Mouse (Mus musculus) thymus, postnatal 0 days (tissue): ENCODE results near the gene Wdr18. TPM values are rescaled to one million over a fixed set of nuclear protein-coding genes. Genes with fewer than 3 reads are reported as not detected.

ENCODE experiments used
- DNase-seq: peaks from one replicate; pipeline ENCODE4 v3.0.0-alpha.2; 2015; ENCODE audit warnings: low spot score
- polyA plus RNA-seq: library from polyadenylated mRNA; unstranded; fragments of >200 nt; fragmentation: Nextera tagmentation; extraction: Ambion mirVana; gene quantifications from 2 replicates; pipeline ENCODE4 v1.2.1, GENCODE M21; 2015

The Wdr18 gene
- polyA plus RNA-seq, 1 experiment from 2014 or later, result 77.5 TPM

DNA sequence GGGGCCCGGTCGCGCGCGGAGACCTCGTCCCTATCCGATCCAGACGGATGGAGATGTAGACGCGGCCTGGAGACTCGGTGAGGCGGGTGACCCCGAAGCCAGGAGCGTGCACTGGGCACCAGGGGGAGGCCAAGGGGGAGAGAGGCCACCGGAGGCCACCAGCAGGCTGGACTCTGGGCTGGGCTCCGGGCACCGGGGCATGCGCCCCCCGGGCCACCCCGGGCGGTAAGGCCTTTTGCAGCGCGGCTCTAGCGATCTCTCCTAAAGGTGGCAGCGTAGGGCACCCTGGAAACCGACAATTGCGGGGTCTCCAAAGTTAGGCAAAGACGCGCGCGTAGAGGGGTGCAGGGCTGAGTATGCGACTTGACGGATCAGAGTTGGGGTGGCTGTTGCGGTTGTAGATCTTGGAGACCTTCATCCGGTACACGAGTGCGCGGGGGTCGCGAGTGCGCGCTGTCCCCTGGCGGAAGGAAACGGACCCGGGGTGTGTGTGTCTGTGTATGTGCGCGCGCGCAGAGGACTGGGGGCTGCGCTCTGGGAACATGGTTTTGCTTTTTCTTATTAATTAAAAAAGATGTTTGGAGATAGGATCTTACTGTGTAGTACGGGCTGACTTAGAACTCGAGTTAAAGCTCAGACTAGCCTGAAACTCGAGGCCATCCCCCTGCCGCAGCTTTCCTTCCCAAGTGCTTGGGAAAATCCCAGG, 32.5 kb upstream of the Wdr18 start:
- DNase-seq, result peak; percentile 89

DNA sequence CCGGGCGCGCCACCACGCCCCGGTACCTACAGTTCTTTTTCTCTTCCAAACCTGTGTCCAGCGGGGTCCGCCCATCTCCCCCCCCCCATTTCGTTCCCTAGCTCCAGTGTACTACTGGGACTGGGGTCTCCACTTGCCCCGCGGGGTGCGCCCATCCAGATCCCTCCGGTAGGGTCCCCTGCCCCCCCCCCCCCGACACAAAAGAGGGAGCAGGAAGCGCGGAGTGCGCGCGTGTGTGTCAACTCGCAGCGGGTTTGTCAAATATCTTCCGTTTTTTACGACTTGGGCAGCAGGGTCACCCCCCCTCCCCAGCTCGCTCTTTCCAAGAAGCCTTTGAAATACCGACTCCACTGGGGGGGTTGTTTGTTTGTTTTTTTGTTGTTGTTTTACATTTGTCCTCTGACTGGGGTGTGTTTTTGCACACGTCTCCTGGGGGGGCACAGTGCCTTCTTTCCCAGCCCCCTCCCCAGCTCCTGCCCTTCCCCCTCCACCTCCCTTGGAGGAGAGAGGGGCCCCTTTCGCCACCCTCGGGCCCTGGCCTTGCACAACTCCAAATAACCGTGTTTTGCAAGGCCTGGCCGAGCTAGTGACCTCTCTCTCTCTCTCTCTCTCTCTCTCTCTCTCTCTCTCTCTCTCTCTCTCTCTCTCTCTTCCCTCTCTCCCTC, 31.8 kb upstream of the Wdr18 start:
- DNase-seq, result peak; percentile 58

DNA sequence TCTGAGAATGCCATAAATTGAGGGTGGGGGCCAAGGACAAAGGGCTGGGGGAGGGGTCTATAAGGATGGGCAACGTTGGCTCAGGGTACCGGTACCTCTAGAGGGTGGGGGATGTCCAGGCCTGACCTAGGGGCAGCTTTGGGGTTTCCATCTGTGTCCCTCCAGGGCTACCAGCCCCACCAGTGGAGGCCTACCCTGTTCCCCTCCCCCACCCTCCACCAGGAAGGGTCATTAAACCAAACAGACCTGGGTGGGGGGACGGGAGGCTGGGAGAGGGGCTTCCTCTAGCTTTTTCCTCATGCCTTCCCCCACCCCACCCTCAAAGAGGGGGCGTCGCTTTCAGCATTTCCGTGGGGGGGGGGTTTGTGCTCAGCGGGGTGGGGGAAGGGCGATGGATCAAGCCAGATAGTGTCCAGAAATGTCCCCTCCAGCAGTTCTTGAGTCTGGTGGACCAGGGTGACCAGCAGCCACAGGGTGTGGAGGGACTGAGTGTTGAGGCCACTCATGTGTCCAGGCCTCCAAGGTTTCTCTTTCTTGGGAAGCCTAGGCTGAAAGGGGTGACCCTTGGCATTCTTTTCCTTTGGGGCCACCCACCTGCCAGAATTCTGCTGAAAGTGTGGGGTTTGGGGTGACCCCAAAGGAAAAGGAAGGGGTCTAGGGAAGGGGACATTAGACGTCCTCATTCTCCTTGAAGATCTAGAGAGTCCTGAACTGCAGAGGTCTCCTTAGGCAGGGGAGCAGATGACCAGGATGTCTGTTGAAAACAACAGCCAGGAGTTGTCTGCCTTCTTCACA, 30.8 kb upstream of the Wdr18 start:
- DNase-seq, result no peak

DNA sequence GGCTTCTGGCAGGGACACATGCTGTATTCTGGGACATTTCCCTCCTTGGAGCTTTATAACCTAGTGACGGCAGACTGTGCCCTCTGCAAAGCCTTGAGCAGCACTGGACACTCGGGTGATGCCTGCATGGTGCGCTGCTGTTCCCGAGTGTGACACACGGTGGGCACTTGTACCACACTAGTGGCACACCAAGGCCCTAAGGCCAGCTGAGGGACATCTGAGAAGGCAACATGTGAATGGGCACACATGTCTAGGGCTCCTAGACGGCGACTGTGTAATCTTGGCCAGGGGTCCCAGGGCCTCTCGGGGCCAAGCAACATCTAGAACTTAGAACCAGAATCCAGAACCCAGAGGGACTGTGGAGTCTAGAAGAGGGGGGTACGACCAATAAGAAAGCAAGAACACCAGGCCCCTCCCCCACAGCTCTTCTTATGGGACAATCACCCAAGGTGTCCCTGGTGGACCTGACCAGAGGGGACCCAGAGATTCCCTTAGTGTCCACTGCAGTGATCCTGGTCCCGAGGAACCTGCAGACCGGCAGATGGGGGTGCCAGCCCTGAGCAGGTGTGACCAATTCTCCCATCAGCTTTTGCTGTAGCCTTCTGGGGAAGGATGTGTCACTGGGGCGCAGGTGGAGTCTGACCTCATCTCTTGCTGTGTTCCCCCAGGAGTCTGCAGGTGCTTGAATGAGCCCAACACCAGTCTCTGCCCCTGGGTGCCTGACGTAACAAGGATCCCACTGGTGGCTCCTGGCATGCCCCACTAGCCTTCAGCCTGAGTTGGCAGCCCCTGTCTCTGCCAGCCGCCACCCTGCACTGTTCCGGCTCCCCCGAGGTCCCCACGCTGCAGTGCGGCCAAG, 29.8 kb upstream of the Wdr18 start:
- no peak for DNase-seq

DNA sequence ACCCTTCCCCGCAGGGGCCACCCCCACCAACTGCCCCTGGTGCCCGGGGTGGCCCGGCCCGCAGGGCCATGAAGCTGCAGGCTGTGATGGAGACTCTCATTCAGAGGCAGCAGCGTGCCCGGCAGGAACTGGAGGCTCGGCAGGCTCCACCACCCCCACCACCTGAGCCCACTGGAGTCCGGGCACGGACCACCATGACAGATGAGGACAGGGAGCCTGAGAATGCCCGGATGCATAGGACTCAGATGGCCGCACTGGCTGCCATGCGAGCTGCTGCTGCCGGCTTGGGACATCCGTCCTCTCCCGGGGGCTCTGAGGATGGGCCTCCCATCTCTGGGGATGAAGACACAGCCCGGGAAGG, 29.1 kb upstream of the Wdr18 start:
- no peak for DNase-seq

DNA sequence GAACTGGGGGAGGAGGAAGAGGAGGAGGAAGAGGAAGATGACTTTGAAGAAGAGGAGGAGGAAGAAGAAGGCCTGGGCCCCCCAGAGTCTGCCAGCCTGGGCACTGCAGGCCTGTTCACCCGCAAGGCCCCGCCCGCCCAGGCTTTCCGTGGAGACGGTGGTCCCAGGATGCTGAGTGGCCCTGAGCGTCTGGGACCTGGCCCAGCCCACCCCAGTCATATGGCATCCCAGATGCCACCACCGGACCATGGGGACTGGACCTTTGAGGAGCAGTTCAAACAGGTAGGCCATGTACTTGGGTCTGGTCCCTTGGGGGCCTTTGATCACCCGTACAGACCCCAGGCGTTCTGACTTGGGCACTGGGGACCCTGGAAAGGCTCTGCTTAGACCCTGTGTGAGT, 28.2 kb upstream of the Wdr18 start:
- DNase-seq, result no peak

DNA sequence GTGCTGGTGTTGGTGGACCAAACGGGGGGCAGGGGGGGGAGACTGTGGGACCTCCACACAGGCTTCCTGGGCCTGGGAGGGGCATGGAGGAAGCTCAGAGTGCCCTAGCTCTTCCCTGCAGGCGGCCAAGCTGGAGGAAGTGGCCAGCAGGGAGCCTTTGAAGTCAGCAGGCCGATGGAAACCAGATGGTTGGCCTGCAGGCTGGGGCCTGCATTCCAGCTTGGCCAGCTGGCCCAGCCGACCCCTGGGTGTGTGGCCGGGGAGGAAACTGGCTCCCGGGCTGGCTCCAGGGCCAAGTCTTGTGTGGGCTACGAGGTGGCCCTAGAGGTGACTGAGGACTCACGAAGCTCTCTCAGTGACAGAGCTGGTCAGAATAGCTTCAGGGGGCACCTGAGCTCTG, 27.2 kb upstream of the Wdr18 start:
- no peak for DNase-seq

DNA sequence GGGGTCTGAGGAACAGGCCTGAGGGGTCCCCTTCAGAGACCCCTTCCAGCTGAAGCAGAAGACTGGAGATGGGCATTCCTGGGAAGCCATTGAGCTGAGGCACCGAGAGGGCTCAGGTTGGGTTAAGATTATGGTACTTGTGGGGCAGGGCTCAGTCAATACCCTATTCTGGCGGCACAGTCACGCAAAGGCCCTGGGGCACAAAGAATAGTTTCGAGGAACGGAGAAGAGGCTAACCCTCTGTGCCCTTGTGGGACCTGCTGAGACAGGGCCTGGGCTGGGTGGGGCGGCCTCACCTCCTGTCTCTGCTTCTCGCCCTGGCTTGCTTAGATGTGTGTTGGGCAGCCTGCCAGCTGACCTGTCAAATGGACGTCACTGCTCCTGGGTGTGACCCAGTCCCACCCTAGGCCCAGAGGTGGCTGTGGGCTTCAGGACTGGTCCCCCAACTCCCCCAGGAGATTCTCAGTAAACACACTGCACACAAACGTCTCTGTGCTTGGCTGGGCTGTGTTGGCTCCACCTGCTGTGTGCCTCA, 26.7 kb upstream of the Wdr18 start:
- DNase-seq, result no peak

DNA sequence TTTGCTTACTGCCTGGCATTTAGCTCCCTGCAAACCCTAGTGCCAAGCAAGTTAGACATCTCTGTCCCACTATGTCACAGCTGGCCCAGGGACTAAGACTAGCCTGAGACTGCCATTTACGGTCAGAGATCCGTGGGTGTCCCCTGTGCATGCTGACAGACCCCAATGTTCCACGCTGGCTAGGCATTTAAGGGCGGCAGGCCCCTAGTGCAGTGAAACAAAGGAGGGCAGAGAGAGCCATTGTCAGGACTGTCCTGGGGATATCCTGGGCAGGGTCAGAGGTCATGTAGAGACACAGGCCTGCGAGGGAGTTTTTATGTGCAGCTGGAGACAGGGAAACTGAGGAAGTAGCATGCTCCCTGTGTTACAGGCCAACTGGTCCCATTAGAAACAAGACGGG, 26.1 kb upstream of the Wdr18 start:
- no peak for DNase-seq

DNA sequence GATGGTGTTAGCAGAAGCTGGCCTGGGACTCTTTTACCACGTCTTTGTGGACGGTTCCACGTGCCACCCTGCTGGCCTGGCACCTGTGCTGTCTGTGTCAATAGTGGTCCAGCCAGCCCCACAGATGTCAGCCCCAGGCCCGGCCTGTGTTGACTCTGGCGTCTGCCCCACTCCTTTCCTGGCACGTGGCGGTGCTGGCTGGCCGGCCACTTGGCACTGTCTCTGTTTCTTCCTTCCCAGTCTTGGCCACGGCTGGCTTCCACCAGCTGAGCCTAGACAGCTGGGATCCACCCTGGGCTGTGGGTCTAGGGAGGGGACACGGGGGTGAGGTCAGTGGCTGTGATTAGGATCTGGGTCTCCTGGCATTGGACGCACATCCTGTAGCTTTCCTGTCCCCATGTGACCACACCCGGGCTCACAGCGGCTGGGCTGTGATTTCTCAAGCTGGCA, 25.7 kb upstream of the Wdr18 start:
- no peak for DNase-seq

DNA sequence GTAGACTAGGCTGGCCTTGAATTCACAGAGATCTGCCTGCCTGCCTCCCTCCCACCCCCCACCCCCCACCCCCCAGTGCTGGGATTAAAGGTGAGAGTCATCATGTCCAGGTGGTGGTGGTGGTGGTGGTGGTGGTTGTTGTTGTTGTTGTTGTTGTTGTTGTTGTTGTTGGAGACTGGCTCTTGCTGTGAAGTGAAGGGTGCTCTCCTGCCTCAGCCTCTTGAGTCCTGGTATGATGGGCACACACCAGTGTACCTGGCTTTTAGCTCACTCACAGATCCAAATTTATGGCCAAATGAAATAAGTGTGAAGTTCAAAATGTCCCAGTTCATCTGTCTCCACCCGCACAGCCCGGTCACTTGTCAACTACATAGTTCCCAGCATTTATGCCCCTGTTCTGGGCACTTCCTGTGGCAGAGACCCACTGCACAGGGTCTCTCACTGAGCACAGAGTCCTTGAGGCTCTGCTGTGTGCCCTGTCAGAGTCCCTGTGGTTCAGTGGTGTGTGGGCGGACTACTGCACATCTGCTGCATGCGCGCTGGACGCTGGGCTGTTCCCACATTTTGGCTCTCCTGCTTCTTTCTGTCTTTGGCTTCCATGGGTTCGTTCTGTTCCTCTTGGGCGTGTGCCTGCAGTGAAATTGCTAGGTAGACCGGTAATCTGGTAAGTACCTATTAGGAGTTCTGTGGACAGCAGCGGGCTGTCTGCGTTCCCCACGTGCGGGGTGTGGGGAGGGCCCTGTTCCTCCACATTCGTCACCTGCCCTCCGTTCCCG, 25.0 kb upstream of the Wdr18 start:
- DNase-seq, result no peak

DNA sequence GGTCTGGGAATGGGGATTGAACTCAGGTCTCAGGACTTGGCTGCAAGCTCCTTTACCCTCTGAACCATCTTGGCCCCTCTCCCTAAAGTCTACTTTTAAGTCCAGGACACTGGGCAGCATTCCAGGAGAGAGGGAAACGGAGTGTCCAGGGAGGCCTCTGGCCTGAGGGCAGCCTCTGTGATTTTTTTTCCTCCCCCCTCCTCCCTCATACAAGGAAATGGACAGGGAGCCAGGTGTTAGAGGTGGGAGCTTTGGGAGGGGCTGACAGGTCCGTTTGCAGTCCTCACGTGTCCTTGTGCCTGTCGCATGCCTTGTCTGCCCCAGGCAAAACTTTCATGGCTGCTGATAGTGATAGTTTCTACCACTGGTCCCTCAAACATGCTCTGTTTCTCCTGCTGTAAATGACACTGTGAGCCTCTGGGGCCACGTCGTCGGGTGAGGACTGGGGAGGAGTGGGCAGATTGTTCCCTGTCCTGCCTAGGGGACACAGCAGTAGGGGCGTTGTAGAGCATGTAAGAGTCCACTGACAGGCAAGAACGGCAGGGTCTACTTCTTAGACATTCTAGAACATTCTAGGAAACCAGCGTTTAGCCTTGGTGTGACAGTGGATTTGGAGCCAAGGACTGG, 23.6 kb upstream of the Wdr18 start:
- DNase-seq, result no peak

DNA sequence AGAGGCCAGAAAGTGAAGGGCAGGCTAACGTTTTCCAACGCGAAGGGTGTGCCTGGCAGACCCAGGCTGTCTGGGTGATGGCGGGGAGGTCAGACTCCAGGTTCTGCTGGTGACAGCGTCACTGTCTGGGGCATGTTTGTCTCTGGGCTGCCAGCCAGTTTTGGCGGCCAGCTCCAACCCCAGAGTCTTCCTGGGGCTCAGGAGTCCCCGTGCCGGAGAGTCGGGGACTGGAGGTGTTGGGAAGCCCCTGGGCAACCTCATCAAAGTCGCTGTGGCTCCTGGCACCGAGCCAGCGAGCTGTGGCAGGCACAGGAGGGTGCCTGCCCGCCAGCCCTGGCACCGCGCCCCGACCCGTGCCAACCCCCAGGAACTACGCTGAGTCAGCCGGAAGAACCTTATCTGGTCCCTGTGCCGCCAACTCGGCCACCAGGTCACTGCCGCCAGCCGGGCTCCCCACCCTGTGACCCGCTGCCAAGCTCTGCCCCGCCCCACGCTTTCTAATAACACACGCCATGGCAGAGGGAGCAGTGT, 23.0 kb upstream of the Wdr18 start:
- no peak for DNase-seq

DNA sequence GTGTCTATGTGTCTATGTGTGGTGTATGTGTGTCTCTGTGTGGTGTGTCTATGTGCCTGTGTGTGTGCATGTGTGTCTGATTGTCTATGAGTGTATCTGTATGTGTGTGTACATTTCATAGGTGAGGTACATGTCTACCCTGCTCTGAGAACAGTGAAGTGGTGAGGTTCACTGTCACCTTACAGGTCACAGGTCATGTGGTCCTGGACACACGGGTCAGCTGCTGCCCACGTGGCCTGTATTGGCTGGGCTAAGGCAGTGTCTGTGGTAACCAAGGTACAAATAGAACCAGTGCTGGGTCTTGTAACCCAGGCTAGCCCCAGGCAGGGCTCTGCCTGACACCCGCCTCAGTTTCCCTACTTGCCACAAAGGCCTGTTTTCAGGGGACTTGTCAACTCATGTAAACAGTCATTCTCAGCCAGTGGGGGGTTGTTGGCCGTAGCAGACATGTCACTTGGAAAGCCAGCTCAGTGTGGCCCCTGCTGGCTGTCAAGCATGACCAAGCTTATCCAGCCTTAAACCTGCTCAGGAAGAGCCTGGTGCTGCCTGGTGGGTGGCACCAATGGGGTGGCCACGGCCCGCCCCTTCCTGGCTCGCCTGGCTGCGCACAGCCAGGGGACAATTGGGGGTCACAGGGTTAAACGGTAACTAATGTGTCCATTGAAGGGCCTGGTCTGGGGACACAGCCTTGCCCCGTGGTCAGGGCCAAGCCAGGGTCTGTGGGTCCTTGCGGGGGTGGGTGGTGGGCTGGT, 22.0 kb upstream of the Wdr18 start:
- DNase-seq, result no peak

DNA sequence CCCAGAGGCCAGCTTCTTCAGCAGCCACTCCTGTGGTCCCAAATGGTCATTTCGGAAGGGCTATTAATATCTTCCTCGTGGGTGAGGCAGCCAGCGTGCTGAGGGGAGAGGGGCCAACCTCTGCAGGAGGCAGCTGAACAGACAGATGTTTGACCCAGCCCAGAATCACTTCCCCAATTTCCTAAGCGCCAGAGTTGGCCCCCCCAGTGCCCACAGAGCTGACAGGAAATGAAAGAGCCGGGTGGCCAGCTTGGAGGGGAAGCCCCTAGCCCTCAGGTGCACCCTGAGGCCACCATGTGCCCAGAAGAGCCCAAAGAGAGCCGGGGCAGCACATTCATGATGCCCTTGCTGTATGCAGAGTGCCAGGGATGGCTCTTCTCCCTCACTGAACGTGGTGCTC, 19.2 kb upstream of the Wdr18 start:
- no peak for DNase-seq

DNA sequence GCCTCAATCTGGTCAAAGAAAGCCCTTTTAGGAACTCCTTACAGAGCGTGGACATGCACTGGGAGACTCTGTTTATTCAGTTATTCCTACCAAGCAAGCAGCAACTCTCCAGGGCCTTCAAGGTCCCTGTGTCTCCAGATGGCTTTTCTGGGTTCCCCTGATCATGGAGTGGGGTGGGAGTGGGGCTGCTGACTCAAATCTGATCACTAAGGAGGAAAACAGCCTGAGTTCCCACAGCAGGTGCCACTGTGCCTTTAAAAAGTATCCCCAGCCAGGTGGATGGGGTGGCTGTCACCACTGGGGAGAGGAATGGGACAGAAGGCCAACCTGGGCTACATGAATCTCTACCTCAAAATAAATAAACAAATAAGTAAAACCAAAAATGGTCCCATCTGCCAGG, 17.0 kb upstream of the Wdr18 start:
- no peak for DNase-seq

DNA sequence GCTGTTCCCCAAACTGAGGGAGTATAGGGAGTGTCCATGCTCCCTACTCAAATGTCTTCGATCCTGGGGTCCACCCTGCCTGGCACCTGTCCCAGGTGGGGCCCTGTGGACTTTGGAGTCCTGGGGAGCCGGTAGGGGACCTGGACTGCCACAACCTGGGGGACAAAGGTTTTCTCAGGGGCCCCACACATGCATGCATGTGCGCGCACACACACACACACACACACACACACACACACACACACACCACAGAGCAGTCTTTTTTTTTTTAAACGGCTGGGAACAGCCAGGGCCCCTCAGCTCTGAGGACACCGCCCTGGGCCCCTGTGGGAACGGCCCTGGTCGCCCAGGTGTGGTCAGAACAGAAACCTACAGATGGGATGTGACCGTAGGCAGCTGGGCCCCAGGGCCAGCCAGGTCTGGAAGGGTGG, 16.5 kb upstream of the Wdr18 start:
- no peak for DNase-seq

DNA sequence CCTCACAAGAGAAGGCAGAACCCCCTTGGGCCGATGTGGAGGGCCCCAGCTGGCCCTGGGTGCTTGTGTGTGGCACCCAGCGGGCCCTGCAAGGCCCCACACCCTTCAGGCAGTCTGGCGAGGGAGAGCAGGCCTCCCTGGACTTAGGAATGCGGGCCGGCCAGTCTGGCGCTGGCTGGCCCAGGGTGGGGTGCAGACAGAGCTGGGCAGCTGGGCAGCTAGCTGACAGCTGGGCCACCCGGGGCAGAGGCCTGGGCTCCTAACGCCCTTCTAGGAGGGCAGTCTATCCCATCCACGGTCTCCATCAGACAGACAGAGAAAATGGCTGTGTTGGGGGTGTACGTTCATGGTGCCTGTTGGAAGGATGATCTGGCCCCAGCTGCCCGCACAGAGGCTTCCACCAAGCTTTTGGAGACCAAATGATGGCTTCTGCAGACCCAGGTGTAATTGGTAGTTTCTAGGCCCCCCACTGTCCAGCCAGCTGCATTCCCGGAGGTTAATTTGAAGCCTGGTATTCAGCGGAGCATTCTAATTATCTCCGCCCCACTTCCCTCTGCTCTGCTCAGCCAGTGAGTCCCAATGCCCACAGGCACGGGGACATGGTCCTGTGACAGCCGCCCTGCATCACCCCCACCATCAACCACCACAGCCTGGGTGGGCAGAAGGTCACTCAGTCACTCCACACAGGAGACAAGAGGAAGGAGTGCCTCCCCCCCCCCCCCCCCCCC, 14.3 kb upstream of the Wdr18 start:
- no peak for DNase-seq
